Mouse (Mus musculus) kidney, postnatal 4 days (tissue): ENCODE data around the gene Gpsm3.

Experiments
- DNase-seq, 2 experiments: peaks; one replicate each; pipeline ENCODE4 v3.0.0; 2021; ENCODE audit warnings: mixed read lengths in 2 of 2

Gpsm3 gene

DNA sequence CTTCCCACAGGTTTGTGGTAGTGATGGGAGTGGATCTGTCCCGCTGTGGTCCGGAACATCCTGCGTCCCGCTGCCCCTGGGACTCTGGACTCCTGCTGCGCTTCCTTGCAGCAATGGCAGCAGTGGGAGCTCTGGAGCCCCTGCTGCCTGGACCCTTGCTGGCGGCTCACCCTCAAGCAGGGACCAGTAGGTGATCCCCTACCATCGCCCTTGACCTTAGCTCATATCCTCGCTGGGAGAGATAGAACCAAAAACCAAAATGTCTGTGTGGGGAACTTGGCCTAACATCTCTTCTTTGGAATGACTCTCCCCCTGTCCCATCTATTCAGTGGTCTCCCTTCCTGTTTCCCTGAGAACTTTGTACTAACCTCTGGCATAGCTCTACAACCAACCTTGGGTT lies 5.8 kb upstream of the Gpsm3 start:
- no peak for DNase-seq

DNA sequence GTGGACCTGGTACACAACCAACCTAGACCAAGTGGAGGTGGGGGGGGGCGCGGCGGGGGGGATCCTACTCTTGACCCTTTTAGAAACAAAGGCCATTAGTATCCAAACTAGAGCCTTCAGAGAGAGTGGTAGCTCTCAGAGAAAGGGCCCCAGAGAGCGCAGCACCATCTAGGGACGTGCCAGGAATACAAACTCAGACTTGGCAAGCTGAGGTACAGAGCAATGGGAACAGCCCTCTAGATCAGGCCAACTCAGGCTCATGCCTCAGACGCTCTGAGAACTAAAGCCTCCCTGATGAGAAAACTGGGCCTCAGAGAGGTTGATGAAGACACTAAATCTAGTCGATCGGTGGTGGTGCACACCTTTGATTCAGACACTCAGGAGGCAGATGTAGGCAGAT lies 4.5 kb upstream of the Gpsm3 start:
- DNase-seq: no peak

DNA sequence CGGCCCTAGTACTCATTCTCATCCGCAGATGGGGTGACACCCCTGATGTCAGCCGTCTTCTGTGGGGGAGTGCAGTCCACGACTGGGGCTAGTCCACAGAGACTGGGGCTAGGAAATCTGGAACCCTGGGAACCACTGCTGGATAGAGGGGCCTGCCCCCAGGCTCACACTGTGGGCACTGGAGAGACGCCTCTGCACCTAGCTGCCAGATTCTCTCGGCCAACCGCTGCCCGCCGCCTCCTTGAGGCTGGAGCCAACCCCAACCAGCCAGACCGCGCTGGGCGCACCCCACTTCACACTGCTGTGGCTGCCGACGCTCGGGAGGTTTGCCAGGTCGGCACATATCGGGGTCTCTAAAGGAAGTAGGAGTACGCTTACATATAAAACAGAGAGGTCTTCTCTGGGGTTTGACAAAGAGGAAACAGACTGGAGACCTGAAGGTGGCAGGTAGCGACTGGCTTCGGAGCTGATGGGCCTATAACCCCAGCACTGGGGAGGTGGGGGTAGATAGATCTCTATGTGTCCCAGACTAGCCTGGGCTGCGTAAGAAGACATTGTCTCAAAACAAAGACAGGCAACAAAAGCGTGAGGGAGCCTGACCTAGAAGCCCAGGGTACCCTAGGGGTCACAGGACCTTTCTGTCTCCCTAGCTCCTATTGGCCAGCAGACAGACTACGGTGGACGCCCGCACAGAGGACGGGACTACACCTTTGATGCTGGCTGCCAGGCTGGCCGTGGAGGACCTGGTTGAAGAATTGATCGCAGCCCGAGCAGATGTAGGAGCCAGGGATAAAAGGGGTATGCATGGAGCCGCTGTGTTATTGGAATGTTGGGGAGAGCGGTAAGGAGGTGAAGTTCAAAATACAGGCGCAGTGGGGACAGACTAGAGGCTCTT lies 3.5 kb upstream of the Gpsm3 start:
- DNase-seq: no peak

DNA sequence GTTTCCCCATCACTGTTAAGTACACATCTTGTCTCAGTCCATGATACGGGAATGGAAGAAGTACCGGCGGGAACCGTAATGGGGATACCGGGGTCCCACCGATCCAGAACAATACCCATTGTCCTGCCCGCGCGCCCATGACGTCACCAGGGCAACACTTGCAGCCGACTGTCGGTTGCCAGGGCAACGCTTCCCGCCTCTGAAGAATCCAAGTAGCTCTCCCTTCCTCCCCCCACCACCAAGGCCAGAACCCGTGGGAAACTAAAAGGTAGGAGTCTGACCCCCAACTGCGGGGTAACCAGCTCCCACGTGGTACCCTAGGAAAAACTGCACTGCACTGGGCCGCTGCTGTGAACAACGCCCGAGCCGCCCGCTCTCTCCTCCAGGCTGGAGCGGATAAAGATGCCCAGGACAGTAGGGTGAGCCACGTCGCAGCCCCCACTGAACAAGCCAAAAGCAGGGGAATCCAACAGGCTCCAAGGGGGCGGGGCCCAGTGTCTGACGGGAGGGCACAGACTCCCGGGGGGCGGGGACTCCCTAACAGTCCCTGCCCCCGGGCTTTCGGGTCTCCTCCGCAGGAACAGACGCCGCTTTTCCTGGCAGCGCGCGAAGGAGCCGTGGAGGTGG lies 2.7 kb upstream of the Gpsm3 start:
- DNase-seq: peak; percentile 94 to 96

DNA sequence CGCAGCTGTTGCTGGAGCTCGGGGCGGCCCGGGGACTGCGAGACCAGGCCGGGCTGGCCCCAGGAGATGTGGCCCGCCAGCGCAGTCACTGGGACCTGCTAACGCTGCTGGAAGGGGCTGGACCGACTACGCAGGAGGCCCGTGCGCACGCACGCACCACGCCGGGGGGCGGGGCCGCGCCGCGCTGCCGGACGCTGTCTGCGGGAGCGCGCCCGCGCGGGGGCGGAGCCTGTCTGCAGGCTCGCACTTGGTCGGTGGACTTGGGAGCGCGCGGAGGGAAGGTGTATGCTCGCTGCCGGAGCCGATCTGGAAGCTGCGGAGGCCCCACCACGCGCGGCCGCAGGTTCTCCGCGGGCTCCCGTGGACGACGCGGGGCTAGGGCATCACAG lies 2.2 kb upstream of the Gpsm3 start:
- peak; percentile 97 to 99 for DNase-seq

DNA sequence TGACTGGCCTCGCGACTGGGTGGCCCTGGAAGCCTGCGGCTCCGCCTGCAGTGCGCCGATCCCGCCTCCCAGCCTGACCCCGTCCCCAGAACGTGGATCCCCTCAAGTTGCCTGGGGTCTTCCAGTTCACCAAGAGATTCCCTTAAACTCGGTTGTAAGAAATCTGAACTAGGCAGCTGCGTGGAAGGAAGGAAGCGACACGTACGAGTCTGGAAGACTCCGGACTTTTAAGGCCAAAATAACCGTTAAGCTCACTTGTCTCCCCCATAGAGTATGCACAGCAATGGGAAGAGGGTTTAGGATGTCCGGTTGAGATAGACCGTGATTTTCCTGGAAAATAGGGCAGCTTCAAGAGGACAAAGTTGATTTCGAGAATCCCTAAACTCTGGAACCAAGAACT lies 1.8 kb upstream of the Gpsm3 start:
- no peak for DNase-seq

DNA sequence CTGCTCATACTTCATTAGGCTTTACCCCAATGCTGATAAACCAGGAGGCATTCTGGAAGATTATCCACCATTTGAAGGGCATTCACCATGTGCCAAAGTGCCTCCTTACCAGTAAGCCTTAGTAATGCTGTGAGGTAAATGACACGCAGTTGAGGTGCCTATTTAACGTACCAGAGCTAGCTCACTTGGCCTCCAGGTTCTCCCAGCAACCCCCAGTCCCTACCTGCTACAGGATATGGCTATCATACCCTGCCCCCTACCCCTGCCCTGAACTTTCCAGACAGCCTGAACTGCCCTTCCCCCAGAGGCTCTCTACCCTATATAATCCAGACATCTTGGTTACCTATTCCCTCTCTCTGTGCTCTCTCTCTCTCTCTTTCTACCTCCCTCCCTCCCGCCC lies 839 bp upstream of the Gpsm3 start:
- no peak for DNase-seq

DNA sequence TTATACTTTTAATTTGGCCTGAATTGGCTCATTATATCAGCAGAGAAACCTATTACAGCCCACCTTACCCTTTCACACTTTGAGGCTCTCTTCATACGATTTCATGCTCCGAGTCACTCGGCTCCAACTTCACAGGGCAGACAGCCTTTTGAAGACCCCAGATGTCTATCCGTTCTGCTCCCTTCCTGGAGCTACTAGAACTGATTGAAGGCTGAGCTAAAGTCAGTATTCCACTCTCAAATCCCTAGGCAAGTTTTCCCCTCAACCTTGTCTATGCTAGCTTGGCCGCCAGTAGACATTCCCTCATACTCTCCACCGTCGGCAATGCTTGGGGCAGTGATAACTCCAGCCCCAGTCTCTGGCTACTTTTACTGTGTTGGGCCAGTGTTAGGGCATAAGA lies 400 bp upstream of the Gpsm3 start:
- no peak for DNase-seq

DNA sequence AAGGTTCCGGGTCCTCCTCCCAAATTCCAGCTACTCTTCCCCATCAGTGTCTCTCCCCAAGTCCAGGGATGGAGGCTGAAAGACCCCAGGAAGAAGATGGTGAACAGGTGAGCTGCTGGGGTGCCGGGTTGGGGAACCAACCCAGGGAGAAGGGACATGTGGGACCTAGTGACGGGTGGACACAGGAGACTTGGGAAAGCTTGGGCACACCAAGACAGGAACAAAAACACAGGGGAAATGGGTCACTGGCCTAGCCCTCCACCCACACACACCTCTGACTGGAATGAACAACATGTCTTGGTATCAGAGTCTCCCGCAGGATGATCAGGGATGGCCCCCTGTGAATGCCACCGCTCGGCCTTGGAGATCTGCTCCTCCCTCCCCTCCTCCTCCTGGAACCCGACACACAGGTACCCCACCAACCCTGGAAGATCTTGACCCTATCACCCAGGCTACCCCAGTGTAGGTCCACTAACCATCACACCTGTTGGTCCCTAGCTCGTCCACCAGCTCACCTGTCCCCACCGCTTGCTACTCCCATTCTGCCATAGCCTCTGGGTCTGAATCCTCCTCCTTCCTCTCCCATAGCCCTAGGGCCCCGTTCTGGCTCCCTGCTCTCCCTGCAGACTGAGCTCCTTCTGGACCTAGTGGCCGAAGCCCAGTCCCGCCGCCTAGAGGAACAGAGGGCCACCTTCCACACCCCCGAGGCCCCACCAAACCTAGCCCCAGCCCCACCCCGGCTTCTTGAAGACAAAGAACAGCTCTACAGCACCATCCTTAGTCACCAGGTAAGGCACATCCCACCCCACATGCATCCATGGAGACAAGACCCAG lies 765 bp downstream of the Gpsm3 start:
- DNase-seq: peak in 1 of 2 experiments; percentile 47

DNA sequence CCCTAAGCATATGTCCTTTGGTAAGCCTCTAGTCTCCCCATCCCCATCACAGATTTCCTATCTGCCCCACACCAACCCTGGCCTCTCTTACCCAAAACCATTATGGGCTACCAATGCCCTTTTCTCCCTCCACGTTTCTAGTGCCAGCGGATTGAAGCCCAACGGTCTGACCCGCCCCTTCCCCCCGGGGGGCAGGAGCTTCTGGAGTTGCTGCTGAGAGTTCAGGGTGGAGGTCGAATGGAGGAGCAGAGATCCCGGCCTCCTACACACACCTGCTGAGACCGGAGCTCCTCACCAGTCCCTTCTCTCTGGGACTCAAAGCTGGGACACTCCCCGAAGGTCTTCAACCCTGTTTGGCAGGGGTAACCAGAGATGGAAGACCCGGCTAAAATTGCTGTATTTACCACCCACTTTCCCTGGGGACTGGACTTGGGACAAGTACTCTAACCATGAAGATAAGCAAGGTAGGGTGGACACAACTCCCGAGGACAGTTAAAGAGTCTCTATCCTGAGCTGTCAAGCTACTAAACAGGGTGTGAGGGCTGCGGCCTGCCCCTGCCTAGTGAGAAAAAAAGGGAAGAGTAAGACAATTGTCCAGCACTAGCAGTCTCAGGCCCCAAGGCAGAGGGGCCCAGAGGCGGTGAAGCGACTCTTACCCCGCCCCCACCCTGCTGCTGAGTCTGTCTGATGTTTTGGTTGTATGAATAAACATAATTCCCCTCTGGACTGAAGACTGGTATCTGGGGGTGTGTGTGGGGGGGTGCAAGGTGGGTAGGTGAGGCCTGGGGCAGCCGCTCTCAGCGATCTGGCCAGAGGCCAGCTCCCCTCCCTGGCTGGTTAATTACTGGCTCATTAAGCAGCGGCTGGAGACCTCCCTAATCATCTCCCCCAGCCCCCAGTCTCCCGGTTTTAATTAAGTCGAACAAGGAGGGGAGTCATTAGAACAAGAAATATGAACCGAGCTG lies 1.7 kb downstream of the Gpsm3 start, which contains the start of gene Pbx2:
Gene Pbx2, plus strand, starts transcription at position 238 of the 965 bp plus-strand sequence.
- peak; percentile 55 to 73 for DNase-seq

DNA sequence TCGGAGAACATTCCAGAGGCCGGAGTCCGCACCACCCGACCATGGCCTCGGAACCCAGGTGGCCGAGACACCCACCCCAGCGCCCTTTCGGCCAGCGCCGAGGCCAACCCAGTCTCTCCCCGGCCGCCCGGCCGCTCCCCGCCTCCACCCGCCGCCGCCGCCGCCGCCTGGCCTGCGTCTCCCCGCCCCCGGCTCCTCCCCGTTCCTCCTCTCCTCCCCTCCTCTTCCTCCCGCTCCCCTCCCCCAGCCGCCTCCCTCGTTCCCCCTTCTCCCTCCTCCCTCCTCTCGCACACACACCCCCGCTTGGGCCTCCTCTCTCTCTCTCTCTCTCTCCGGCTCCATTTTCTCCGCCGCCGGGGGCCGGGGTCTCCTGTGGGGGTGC lies 2.4 kb downstream of the Gpsm3 start:
- peak; percentile 97 for DNase-seq

DNA sequence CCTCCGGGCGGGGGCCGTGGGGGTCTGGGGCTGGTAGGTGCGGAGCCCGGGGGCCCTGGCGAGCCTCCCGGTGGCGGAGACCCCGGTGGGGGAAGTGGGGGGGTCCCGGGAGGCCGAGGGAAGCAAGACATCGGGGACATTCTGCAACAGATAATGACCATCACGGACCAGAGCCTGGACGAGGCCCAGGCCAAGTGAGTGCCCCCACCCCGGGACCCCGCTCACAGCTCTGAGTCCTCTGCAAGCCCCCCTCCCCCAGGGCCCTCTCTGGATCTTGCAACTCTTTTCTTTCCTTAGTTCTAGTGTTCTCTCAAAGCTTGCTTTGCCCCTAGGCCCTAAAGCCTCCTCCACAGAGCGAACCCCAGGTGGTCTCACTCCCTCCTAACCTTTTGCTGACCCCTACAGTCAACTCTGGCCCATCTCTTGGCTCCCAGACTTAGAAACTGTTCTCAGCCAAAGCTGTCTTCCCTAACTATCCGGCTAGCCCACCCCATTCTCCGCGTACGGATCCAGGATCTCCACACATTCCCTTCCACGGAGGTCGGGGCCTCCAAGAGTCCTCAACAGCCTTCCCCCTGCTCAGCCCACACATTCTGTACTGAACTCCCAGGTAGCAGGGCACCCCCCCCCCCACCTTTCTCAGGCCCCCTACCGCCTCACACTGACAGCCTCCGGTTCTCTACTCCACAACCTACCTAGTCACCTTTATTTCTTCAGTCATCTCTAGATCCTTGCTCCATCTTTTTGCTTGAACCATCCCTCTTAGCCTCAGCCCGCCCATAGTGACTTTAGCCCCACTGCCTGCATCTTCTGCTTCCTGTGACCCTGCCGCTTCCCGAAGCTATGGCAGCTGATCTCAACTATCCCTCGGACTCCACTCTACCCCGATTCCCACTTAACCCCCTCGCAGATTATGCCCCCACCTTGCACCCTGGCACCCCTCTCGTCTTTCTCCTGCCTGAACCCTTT lies 3.3 kb downstream of the Gpsm3 start:
- peak; percentile 61 to 75 for DNase-seq

DNA sequence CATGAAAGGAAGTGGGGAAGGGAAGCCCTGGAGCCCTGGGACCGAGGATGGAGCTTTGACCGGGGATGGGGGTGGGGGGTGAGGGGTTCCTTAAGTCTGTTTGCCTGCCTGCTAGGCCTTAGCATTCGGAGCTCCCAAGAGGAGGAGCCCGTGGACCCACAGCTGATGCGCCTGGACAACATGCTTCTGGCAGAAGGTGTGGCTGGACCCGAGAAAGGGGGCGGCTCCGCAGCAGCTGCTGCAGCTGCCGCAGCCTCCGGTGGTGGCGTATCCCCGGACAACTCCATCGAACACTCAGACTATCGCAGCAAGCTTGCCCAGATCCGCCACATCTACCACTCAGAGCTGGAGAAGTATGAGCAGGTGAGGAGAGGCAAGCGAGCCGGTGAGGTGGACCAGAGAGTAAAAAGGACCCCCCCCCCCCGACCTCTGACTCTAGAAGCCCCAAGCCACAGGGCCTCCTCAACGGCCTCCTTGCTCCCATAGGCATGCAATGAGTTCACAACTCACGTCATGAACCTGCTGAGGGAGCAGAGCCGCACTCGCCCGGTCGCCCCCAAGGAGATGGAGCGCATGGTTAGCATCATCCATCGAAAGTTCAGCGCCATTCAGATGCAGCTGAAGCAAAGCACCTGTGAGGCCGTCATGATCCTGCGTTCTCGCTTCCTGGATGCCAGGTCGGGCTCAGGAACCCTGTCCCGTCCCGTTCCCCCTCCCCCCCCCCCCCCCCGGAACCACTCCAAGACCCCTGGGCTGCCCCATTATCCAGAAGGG lies 4.3 kb downstream of the Gpsm3 start:
- peak; percentile 69 to 79 for DNase-seq

DNA sequence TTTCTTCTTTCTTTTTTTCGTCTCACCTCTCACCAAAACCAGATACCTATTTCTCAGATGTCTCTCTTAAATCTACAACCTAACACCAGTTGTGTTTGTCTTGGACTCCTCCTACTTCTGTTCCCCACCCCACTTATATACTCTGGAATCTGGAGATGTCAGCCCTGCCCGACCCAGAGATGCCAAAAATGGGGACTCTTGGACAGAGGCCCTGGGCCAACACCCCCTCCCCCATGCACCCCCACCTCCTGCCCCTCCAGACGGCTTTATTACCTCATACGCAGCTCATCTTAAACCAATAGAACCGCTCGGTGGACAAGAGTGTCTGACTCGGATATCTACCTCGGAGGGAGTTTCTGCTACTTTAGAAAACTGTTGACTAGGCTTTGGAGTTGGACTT lies 6.5 kb downstream of the Gpsm3 start:
- DNase-seq: no peak

DNA sequence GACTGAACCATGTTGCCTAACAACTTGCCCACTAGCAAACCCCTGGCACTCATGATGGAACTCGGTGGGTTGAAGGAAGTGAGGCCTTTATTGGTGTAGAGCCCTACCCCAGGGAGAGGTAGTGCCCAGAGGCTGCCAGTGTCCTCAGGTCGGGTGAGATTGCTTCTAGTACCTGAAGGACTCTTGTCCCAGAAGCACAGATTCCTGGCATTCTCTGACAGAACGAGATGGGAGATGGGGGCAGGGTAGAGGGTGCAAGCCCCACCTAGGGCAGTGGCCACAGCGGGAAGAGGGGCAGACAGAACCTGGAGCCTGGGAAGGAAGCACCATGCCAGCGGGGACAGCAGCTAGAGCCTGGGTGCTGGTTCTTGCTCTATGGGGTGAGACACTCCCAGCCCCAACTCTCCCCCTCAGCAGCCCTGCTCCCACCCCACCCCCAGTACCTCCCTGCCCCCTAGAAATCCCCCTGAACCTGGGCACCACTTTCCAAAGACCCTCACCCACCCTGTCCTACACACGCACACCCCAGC lies 8.0 kb downstream of the Gpsm3 start, which contains the start of gene Ager:
Gene Ager, plus strand, starts transcription at position 297 of the 530 bp plus-strand sequence.
- DNase-seq: peak in 1 of 2 experiments; percentile 35

DNA sequence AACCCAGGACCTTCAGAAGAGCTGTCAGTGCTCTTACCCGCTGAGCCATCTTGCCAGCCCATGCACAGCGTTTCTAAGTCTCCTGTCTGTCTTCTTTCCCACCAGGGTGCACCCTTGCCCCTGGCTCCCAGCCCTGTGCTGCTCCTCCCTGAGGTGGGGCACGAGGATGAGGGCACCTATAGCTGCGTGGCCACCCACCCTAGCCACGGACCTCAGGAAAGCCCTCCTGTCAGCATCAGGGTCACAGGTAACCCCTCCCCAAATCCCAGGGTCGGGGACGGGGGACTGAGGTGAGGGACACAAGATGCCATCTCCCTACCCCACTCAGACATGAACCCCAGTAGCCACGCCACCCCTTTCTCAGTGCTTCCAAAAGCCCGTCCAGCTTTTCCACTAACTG lies 10.3 kb downstream of the Gpsm3 start:
- DNase-seq: no peak

DNA sequence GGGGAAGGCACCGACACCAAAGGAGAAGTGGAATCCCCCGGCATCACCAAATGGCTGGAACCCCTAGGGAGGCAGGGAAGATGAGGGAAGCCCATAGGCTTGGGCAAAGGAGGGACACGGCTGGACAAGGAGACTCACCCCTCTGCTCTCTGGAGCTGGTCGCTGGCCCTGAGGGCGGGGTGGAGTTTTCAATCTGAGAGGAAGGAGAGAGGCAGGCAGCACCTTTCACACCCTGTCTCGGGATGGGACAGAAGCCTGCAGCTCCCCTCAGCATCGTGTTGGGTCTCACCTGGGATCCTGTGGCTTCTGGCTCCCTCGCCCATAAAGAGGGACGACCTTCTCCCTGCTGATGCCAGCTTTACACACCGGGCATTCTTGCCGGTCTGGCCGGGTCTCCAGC lies 12.2 kb downstream of the Gpsm3 start:
- DNase-seq: no peak

DNA sequence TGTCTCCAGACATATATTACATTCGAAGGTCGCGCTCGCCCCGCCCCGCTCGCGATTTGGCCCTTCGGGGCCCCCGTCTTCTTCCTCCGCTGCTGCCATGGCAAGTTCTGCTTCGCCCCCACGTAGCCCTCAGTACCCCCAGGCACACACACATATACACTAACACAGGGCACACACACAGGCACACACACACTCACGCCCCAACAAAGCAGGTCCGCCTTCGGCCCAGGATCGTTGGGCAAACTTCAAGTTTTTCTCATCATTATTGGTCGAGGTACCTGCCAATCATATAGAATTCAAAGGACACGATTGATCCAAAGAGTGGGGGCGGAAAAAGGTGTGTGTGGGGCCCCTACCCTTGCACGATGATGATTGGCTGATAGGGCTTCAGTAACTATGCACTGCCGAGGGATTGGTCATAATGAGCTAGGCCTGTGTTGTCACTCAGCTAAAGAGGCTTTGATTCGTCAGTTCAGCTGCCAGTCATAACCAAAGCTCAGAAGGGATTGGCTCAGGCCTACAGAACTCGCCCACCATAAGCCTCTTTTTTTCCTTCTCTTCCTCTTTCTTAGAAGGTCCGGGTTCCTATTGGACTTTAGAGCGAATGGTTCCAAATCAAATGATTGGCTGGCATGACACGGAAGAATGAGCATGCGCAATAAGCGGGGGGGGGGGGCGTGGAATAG lies 13.9 kb downstream of the Gpsm3 start, which contains the start of gene Rnf5:
Gene Rnf5, minus strand, starts transcription at position 316 of the 686 bp plus-strand sequence.
- DNase-seq: peak; percentile 98 to 99

DNA sequence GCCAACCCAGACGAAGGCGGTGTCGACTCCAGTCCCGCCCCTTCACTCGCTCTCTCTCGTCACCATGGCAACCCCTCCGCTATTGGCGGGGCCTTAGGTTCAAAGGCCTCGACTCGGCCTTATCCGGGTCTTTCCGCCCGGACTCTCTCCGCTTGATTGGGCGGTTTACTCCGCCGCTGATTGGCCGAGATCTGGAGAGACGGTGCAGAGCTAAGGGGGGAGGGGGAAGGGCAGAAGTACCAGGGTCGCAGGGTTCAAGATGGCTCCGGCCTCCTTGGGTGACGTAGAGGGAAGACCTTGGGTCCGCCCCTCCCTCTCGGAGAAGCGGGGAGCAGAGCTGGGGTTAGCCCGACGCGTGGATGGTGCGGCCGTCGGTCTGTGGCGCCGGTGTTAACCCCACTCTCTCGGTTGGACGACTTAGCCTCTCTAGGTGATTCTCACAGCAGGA lies 14.5 kb downstream of the Gpsm3 start, which contains the start of gene Agpat1:
Gene Agpat1, plus strand, starts transcription at position 202 of the 448 bp plus-strand sequence.
- DNase-seq: peak; percentile 98 to 99
